Mouse (Mus musculus): ENCODE measurements around the gene Angptl4.
"Not testable (repeated sequence)": the region's sequence is repeated elsewhere in the genome, so short reads cannot be mapped to it uniquely, and the experiment has no call there.

The Angptl4 gene

DNA sequence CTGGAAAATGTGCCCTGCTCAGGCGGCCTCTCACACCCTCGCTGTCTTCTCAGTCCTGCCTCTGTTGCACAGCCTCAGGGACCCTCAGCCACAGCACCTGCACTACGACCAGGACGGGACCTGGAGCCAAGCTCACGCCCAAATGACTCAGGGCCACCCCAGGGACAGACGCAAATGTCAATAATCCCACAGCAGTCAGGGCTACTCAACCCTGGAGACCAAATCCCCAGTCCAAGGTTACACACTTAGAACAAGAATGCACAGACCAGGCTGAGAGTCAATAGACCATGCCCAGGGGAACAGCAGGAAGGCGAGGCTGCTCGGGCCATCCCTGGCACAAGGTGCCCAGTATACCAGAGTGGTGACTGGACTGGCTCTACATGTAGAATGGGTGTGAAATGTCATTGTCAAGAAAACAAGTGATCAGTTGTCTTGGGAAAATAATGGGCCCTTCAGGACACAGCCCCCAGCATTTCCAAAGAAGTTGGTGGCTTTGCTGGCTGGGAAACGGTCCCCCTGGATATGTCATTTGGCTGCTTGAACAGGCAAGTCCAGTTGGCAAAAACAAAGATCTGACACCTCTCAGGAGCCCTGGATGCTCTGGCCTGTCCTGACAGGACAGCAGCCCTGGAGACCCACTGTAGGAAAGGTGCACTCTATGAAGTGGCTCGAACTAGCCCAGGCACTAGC is 26.1 kb downstream of the Angptl4 start:
- peak; percentile 24 for DNase-seq

DNA sequence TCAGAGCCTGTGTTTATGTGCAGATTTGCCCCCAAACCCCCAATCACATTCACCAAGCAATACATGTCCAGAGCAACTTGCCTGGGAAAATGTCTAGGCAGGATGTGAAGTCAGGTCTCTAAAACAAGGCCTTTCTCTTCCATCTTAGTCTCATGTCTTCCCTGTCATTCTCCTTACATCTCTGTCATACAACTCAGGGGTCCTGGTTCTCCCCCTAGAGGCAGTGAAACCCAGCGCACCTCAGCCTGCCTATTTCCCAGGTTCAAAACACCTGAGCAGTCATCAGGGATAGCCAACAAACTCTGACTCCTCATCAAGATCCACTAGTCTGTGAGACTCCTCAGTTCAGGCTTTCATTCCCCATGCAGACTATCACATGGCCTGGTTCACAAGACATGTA is 27.0 kb downstream of the Angptl4 start:
- no peak for DNase-seq

DNA sequence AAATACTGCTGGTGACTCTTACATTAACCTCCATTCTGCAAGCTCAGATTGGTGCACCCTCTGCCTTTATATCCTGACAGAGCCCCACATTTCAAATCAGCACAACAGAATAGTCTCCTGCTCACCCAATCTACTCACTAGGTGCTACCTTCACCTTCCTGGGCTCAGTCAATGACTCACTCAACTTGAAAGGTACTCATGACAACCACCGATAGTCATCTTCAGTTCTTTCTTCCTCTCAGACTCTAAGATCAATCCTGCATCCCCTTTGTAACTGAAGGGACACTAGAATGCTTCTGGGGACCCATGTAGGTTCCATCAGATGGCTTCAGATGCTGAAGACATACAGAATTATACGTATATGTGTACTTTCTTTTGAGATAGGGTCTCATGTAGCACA is 29.3 kb downstream of the Angptl4 start:
- DNase-seq: no peak

DNA sequence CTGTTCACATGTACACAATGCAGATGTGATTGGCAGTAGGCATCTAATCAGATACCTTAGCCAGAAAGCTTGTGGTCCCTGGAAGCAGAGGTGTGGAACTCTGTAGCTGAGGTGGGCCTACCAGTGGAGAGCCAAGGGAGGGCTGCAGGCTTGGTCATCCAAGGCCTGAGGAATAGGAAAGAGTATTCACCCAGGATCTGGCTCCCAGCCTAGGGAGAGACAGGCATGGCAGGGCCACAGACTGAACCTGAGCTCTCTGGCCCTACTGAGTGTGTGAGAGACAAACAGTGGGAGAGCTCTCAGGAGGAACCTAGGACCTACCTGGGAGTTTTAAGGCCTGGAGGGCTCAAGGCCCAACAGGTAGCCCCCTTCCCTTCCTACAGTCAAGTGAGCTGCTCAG is 30.4 kb downstream of the Angptl4 start:
- no peak for DNase-seq

DNA sequence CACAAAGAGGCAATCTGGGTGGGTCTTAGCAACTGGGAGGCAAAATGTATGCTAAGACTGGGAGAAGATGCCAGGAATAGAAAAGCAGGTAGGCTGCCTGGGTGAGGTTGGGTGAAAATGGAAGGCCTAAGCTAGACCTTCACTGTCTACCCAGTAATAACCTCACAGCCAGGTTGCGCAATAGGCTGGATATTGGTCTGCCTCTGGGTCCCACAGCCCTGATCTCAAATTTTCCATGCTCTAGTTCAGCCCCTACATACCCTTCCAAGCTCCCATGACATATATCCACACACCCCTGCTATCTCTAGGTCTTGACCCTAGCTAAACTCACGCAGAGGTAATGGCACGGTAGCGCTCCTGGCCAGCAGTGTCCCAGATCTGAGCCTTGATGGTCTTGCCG is 32.2 kb downstream of the Angptl4 start:
- no peak for DNase-seq

DNA sequence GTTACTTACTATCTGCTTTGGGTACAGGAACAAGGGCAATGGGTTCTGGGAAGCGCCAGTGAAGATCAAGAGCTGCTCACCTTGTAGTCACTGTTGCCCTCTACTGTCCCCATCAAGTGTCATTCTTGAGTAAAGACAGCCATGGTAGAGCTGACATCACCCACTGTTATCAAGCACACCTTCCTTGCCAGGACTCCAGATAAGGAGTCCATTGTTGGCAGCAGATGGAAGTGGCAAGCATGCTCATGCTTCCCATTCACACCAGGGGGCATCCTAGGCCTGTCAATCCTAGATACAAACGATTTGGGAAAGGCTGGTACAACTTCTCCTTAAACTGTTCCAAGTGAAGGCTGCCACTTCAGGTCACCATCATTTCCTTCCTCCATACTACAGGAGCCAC is 35.6 kb downstream of the Angptl4 start:
- no peak for DNase-seq

DNA sequence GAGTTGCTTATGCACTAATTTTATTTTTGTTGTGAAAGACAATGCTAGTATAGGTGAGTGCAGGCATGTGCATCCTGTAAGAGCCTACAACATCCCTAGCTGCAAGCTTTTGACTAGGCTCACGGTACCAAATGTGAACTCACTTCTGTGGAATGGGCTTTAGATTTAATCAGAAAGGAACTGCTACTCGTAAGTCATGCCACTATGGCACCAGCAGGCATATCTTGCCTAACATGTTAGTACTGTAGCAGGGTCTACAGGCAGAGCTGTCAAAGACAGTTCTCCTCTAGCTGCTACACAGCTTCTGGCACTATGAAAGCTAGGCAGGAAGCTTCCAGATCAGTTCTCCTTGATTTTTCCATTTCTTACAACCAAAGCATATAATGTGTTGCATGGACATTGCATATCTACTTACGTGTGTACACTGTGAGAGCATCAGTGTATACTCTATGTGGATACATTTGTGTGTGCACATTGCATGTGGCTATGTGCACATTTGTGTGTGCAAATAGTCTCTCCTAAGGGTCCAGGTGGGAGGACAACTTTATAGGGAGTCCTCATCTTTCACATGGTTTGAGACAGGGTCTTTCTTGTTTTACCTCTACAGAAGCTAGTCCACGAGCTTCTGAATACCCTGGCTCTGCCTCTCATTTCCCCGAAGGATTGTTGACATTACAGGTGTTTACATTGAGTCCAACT is 36.8 kb downstream of the Angptl4 start:
- no peak for DNase-seq

DNA sequence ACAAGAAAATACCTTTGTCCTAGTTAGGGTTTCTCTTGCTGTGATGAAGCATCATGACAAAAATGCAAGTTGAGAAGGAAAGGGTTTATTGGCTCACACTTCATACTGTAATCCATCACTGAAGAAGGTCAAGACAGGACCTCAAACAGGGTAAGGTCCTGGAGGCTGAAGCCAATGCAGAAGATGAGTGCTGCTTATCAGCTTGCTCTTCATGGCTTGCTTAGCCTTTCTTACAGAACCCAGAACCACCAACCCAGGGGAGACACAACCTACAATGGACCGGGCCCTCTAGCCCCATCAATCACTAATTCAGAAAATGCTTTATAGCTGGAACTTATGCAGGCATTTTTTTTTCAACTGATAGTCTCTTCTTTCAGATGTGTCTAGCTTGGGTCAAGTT is 39.2 kb downstream of the Angptl4 start:
- no peak for DNase-seq

DNA sequence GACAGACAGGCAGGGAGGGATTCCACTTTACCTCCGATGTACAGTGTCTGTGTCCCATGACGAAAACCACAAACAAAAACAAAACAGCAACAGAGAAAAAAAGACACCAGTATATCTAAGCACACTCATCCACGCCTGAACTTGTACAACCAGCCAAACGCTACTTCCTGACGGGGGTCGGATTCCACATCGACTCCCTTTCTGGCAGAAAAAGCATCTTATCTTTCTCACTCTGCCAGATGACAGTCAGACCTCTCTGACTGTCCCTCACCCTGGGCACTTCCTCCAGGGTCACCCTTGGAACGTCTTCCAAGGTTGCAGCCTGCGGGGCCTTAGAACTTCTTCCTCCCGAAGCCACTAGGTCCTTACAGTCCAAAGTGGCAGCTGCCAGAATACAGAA is 48.1 kb downstream of the Angptl4 start:
- DNase-seq: not testable (repeated sequence)

DNA sequence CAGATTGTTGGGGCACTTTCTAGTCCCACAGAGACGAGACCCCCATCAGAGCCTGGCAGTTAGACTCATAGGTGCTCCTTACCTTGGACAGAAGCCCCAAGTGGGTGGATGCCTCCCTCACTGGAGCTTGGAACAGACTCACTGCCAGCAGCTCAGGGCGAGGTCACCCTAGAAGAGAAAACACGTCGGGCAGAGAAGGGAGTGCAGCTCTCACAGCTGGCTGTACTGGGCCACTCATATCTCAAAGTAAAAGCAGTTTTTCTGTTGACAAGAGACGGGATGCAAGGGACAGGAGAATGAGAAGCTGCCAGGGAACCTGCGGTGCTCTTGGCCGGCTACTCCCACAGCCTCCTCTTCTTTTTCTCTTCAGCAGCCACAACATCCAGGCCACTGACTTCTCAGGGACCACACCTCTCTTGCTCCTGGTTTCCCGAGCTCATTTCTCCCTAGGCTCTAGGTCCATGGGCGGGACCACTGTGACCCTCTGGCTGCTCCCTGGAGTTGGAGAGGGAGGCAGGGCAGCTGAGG is 49.0 kb downstream of the Angptl4 start:
- not testable (repeated sequence) for DNase-seq

DNA sequence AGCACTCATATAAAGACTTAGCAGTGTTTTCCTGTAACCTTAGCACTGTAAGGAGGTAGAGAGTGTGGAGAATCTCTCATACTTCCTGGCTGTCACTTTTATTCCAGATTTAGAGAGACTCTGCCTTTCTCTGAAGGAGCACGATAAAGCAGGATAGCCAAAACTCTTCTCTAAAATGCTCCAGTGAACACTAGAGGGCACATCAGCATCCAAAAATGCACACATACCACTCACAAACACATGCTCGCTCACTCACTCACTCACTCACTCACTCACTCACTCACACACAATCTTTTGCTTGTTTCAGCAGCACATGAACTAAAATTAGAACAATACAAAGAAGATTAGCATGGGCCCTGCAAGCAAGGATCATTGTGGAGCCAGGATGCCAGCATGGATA is 52.4 kb downstream of the Angptl4 start:
- no peak for DNase-seq

DNA sequence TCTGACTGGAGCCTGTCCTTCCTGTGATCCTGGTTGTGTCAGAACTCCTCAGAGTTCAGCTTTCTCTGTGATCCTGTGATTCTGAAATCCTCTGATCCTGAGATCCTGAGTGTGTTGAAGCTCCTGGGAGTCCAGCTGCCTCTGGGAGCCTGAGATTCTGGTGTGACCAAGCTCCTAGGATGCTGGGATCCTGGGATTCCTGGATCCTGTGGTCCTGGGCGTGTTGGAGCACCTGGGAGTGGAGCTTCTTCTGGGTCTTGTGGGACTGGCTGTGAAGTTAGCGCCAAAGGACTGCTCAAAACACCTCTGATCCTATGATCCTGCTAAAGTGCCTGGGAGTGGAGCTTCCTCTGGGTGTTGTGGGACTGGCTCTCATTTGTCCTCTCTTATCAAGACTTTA is 53.2 kb downstream of the Angptl4 start:
- DNase-seq: no peak
